Mouse (Mus musculus) heart, embryonic 12.5 days (tissue): ENCODE measurements at regions not wholly inside any gene's neighbourhood (a gene's known extent, or its start where the extent isn't known, plus 50 kb on each side); places are given as distances from the start of the nearest gene placed in this dataset.

Experiments used
- ATAC-seq: fragments of 200-750 bp; cut with Nextera tagmentation; 2 replicates; pipeline ENCODE4 v1.8.0; 2017; ENCODE audit warnings: moderate TSS enrichment, moderate library complexity; ENCODE audit not compliant: insufficient number of reproducible peaks, low FRiP score
- H3K27ac ChIP-seq: fragments of 300-500 bp; sonication (generic); 2 replicates; pipeline ENCODE4 v1.5.1; 2016; ENCODE audit warnings: mild to moderate bottlenecking, moderate library complexity; ENCODE audit not compliant: poor library complexity, severe bottlenecking
- H3K27me3 ChIP-seq: fragments of 300-500 bp; sonication (generic); replicated peaks from 2 replicates; pipeline ENCODE4 v1.6.1; 2016; ENCODE audit warnings: mild to moderate bottlenecking, moderate library complexity
- H3K36me3 ChIP-seq: fragments of 300-500 bp; sonication (generic); 2 replicates; pipeline ENCODE4 v1.6.1; 2016; ENCODE audit warnings: mild to moderate bottlenecking, moderate library complexity
- H3K4me1 ChIP-seq: fragments of 300-500 bp; sonication (generic); replicated peaks from 2 replicates; pipeline ENCODE4 v1.6.1; 2016; ENCODE audit warnings: mild to moderate bottlenecking
- H3K4me2 ChIP-seq: fragments of 300-500 bp; sonication (generic); 2 replicates; pipeline ENCODE4 v1.6.1; 2016; ENCODE audit warnings: mild to moderate bottlenecking, moderate library complexity
- H3K4me3 ChIP-seq: fragments of 300-500 bp; sonication (generic); 2 replicates; pipeline ENCODE4 v1.5.1; 2016; ENCODE audit warnings: mild to moderate bottlenecking
- H3K9ac ChIP-seq: fragments of 300-500 bp; sonication (generic); 2 replicates; pipeline ENCODE4 v1.6.1; 2016; ENCODE audit warnings: mild to moderate bottlenecking, moderate library complexity
- H3K9me3 ChIP-seq: fragments of 300-500 bp; sonication (generic); replicated peaks from 2 replicates; pipeline ENCODE4 v1.6.1; 2016; ENCODE audit warnings: mild to moderate bottlenecking, moderate library complexity
- WGBS: fragments of 180-500 bp; shearing (Covaris S2); methylation state at CpG from one replicate; pipeline ENCODE4 v1.1.7; 2016; 5-methylcytosine and 5-hydroxymethylcytosine counted together

GRCm38 (mm10) chr3:52618925-52619224 is 350.7 kb downstream of the Foxo1 start:
- no peaks in the 10 kb centered on the region for H3K36me3 ChIP-seq
- H3K4me1 ChIP-seq = 0 out of 2 replicates have a peak, but pooled peaks cover 3% of the 10 kb centered on the region
- ATAC-seq = no peak
- no peaks in the 10 kb centered on the region for H3K27me3 ChIP-seq
- WGBS = 77% methylated on average over 2 of the region's 2 CpGs
- H3K27ac ChIP-seq = no peak overlapping the region
- H3K4me2 ChIP-seq = no peak overlapping the region
- no peak overlapping the region for H3K9ac ChIP-seq
- no peaks in the 10 kb centered on the region for H3K9me3 ChIP-seq
- H3K4me3 ChIP-seq = no peak overlapping the region

DNA sequence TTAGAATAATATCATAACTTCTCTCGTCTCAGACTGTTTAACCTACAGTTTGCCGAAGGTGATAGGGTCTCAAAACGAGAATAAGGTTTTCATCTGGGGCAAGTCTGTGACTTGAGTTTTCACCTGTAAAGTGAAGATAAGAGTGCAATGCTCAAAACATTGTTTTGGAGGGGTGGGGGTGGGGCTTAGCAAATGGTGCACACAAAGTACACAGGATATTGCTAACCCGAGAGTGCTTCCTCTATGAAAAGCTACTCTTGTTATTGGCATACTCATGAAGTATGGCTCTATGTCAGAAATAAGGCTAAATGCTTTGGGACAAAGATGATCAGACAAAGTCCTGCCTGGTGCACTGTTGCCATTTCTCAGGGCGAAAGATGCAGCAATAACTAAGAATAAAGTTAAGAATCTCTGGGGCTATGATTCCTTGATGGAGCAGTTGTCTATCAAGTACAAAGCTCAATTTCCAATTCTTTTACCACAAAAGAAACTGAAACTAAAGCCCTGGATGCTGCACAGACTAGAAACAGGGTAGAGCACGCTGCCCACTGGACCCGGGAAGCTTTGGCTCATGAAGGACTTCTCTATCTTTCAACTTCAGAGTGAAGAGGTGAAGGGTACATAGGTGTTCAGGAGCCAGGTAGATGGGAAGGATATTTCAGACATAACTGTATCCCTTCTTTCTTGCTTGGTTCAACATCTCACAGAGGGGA is 350.2 kb downstream of the Foxo1 start:
- Histone ChIP-seq H3K36me3 (no peaks in the 10 kb centered on the region), H3K4me1 (0 out of 2 replicates have a peak, but pooled peaks cover 3% of the 10 kb centered on the region), H3K27ac (no peak overlapping the region), H3K4me2 (no peak overlapping the region), H3K9ac (no peak overlapping the region), H3K9me3 (no peaks in the 10 kb centered on the region), H3K27me3 (no peaks in the 10 kb centered on the region), H3K4me3 (no peak overlapping the region)
- ATAC-seq = no peak
- WGBS = 74% methylated on average over 7 of the region's 7 CpGs

DNA sequence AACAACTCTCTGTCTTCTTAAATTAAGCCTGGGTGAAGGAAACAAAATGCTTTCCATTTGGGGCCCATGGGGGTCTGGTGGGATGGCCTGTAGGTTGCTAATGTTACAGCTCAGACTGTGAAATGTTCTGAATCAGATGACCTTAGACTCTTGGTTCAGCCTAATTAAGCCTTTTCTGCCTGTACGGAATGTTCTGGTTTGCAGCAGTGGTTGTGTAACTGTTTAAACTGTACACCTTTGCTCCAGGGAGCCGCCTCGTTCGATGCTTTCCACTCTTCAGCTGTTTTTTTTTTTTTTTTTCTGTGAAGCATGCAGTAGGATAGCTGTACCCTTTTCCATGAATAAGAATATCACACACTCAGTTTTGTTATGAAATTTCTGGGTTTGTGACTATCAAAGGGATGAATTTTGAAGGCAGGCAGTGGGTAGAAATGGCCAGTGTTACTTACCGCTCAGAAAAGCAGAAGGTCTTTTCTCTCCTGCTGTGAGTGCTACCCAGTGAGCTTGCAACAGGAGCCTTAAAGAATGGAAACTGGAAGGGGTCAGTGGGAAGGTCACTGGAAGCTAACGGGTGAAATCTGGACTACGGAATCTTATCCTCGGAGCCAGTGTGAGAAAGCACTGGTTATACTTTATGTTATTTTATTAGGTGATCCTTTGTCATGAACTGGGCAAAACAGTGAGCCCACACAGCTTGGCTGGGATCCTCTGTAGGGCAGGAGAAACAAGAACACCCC is 349.4 kb downstream of the Foxo1 start:
- Histone ChIP-seq H3K9ac (no peak overlapping the region), H3K9me3 (no peaks in the 10 kb centered on the region), H3K4me3 (no peak overlapping the region), H3K27me3 (no peaks in the 10 kb centered on the region), H3K4me1 (0 out of 2 replicates have a peak, but pooled peaks cover 3% of the 10 kb centered on the region), H3K4me2 (no peak overlapping the region), H3K27ac (no peak overlapping the region), H3K36me3 (no peaks in the 10 kb centered on the region)
- 52% methylated on average over 8 of the region's 8 CpGs for WGBS
- no peak for ATAC-seq

DNA sequence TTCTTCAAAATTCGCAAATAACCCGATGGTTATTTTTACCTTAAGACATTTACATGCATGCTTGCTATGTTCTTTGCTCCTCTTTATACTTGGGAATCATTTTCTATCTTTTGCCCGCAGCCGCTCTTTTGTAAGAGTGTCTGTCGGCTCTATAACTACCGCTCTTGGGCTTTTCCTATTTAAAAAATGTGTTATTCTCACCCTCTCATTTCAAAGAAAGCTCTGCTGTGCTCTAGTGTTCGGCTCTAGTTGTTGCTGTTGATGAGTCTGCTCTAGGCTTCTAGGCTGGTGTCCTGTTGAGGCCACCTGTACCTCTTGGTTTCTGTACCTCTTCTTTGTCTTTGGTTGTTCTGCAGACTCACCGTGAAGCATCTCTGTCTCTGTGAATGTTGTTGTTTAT is 343.7 kb downstream of the Foxo1 start:
- Histone ChIP-seq H3K4me1 (0 out of 2 replicates have a peak, but pooled peaks cover 3% of the 10 kb centered on the region), H3K4me2 (no peak overlapping the region), H3K27ac (no peak overlapping the region), H3K36me3 (no peaks in the 10 kb centered on the region), H3K27me3 (no peaks in the 10 kb centered on the region), H3K9ac (no peak overlapping the region), H3K9me3 (no peaks in the 10 kb centered on the region), H3K4me3 (no peak overlapping the region)
- ATAC-seq = no peak
- 89% methylated on average over 8 of the region's 8 CpGs for WGBS

DNA sequence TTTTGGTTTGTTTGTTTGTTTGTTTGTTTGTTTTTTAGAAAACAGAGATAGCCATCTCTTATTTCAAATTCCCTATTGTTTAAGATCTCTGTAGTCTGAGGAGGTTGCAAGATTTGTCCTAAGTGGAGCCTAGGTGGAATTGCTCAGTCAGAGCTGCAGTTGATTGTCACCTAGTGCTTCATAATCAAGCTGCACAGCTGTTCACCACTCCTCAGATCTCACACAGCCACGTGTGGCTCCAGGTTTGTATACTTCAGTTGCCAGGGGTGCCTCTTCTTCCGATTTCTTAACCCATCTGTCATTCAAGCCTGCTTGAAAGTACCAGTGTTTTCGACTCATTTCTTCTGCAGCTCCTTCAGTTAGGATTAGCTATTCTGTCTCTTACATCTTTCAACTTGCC is 342.3 kb downstream of the Foxo1 start:
- Histone ChIP-seq H3K36me3 (no peaks in the 10 kb centered on the region), H3K27me3 (no peaks in the 10 kb centered on the region), H3K4me1 (0 out of 2 replicates have a peak, but pooled peaks cover 3% of the 10 kb centered on the region), H3K4me3 (no peak overlapping the region), H3K9me3 (no peaks in the 10 kb centered on the region), H3K9ac (no peak overlapping the region), H3K27ac (no peak overlapping the region), H3K4me2 (no peak overlapping the region)
- 57% methylated on average over 3 of the region's 3 CpGs for WGBS
- ATAC-seq = no peak

- no peak overlapping the region for H3K4me3 ChIP-seq
- peaks cover 5% of the 10 kb centered on the region; the same call in 1 of the 2 replicates for H3K4me1 ChIP-seq
- H3K4me2 ChIP-seq = no peak overlapping the region
- no peak overlapping the region for H3K9ac ChIP-seq
- H3K36me3 ChIP-seq = no peaks in the 10 kb centered on the region
- no peak overlapping the region for H3K27ac ChIP-seq
- H3K27me3 ChIP-seq = no peaks in the 10 kb centered on the region
- no peaks in the 10 kb centered on the region for H3K9me3 ChIP-seq
- ATAC-seq = no peak
- WGBS = 54% methylated on average over 5 of the region's 5 CpGs
Observed at GRCm38 (mm10) chr3:52608086-52608426, 339.9 kb downstream of the Foxo1 start.

DNA sequence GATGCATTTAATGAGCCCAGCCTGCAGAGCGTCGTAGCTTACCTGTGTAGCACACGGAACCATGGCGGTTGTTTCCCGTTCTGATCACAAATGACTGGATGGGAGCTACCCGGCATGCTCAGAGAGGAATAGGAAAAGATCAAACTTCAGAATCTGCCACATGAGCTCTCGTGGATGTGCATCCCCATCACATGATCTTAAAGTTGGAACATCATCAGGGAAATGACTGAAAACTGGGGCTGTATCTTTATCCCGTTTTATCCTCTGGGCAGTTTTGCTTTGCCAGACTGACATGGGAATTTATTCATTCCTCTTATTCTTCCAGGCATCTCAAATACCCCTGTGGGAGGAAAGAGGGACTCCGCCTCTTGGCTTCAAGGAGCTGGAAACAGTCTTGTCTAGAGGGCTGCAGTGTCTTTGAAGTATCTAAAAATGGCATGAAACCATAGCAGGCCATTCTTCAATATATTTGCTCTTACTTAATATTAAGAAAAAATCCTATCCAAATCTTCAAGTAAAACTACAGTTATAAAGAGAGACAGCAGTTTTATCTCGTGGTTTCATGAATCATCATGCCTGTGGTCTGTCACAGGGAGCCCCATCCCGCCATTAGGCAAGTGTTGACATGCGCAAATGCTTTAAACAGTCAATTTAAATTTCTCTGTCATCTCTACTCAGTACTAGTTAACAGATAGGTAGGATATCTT is 339.4 kb downstream of the Foxo1 start:
- peaks cover 5% of the 10 kb centered on the region; the same call in 1 of the 2 replicates for H3K4me1 ChIP-seq
- no peak for ATAC-seq
- H3K36me3 ChIP-seq = no peaks in the 10 kb centered on the region
- H3K27me3 ChIP-seq = no peaks in the 10 kb centered on the region
- no peak overlapping the region for H3K27ac ChIP-seq
- H3K4me3 ChIP-seq = no peak overlapping the region
- 74% methylated on average over 12 of the region's 12 CpGs for WGBS
- no peak overlapping the region for H3K9ac ChIP-seq
- no peak overlapping the region for H3K4me2 ChIP-seq
- no peaks in the 10 kb centered on the region for H3K9me3 ChIP-seq

- 55% methylated on average over 6 of the region's 6 CpGs for WGBS
- Histone ChIP-seq H3K4me3 (no peak overlapping the region), H3K9me3 (no peaks in the 10 kb centered on the region), H3K36me3 (no peaks in the 10 kb centered on the region), H3K4me1 (peaks cover 5% of the 10 kb centered on the region; the same call in 1 of the 2 replicates), H3K4me2 (no peak overlapping the region), H3K27me3 (no peaks in the 10 kb centered on the region), H3K27ac (no peak overlapping the region), H3K9ac (no peak overlapping the region)
- no peak for ATAC-seq
Observed at GRCm38 (mm10) chr3:52605261-52605771, 337.2 kb downstream of the Foxo1 start.

DNA sequence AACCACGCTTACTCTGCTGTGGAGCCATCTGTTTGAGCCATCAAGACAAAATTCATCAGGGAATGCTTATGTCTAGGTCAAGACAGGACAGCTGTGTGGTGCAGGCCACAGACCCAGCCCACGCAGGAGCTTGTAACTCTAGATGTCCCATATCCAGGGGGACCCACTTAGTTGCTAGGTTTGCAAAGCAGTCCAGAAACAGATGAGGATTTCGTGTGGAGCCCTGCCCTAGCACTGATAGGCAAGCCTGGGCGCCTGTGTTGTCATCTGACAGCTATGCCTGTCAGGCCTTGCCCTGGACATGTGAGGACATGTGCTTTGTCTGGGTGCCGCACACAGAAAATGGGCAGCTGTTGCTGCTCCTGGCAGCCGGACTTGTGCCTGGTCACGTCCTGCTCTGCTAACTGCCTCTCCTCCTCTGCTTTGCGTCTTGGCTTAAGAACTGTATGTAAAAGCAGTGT is 335.1 kb downstream of the Foxo1 start:
- no peak overlapping the region for H3K4me3 ChIP-seq
- no peak overlapping the region for H3K4me2 ChIP-seq
- 48% methylated on average over 8 of the region's 8 CpGs for WGBS
- H3K9ac ChIP-seq = no peak overlapping the region
- peak; percentile 48; the same call in 1 of the 2 replicates for ATAC-seq
- peaks cover 5% of the 10 kb centered on the region; the same call in 1 of the 2 replicates for H3K4me1 ChIP-seq
- no peaks in the 10 kb centered on the region for H3K36me3 ChIP-seq
- H3K9me3 ChIP-seq = no peaks in the 10 kb centered on the region
- no peak overlapping the region for H3K27ac ChIP-seq
- no peaks in the 10 kb centered on the region for H3K27me3 ChIP-seq

GRCm38 (mm10) chr3:52601011-52601745 is 333.0 kb downstream of the Foxo1 start:
- H3K27me3 ChIP-seq = no peaks in the 10 kb centered on the region
- H3K9me3 ChIP-seq = no peaks in the 10 kb centered on the region
- no peak for ATAC-seq
- H3K9ac ChIP-seq = no peak overlapping the region
- peaks cover 5% of the 10 kb centered on the region; the same call in 1 of the 2 replicates for H3K4me1 ChIP-seq
- no peaks in the 10 kb centered on the region for H3K36me3 ChIP-seq
- WGBS = 81% methylated on average over 21 of the region's 21 CpGs
- H3K4me2 ChIP-seq = no peak overlapping the region
- no peak overlapping the region for H3K4me3 ChIP-seq
- H3K27ac ChIP-seq = no peak overlapping the region
